Mouse (Mus musculus) olfactory bulb, adult 2 months (tissue): ENCODE results near the gene Cdh4.

Experiments used
- CTCF ChIP-seq: fragments of 200-500 bp; IDR thresholded peaks from 2 replicates; pipeline ENCODE4 v1.5.1; 2012; ENCODE audit warnings: low read depth, mild to moderate bottlenecking, low read length, moderate library complexity; ENCODE audit not compliant: insufficient read depth
- POLR2A ChIP-seq: fragments of 200-500 bp; IDR thresholded peaks from 2 replicates; pipeline ENCODE4 v1.6.1; 2012; ENCODE audit warnings: mild to moderate bottlenecking, low read depth, low read length, moderate library complexity; ENCODE audit not compliant: insufficient read depth

GRCm38 (mm10) chr2:179664171-179664608, 222.0 kb downstream of the Cdh4 start:
- no peak for TF ChIP-seq CTCF
- TF ChIP-seq POLR2A, result no peak
